Mouse (Mus musculus) bone marrow macrophage, adult 2 months (primary cell): ENCODE measurements around the gene Ctdsp2. TPM values are rescaled to one million over a fixed set of nuclear protein-coding genes. Genes with fewer than 3 reads are reported as not detected.

ENCODE experiments used
- H3K27ac ChIP-seq: 2 replicates; pipeline ENCODE4 v1.5.1; 2012; ENCODE audit warnings: low read depth, low read length; ENCODE audit not compliant: insufficient read depth
- H3K4me1 ChIP-seq: 2 replicates; pipeline ENCODE4 v1.6.1; 2012; ENCODE audit warnings: low read length; ENCODE audit not compliant: control insufficient read depth, insufficient read depth
- H3K4me3 ChIP-seq: 2 replicates; pipeline ENCODE4 v1.5.1; 2012; ENCODE audit warnings: mild to moderate bottlenecking, low read length, moderate library complexity; ENCODE audit not compliant: insufficient read depth
- CTCF ChIP-seq: IDR thresholded peaks from 2 replicates; pipeline ENCODE4 v1.5.1; 2012; ENCODE audit warnings: low read depth, mild to moderate bottlenecking, low read length, moderate library complexity
- POLR2A ChIP-seq: IDR thresholded peaks from 2 replicates; pipeline ENCODE4 v1.6.1; 2012; ENCODE audit warnings: mild to moderate bottlenecking, low read depth, low read length, borderline replicate concordance
- polyA plus RNA-seq: library from polyadenylated mRNA; stranded (reverse); fragments of >200 nt; gene quantifications from 2 replicates; pipeline ENCODE4 v1.2.4, GENCODE M21; 2012; ENCODE audit not compliant: missing spikeins, insufficient read depth, insufficient read length

The Ctdsp2 gene
- polyA plus RNA-seq, 1 experiment = 123 TPM

DNA sequence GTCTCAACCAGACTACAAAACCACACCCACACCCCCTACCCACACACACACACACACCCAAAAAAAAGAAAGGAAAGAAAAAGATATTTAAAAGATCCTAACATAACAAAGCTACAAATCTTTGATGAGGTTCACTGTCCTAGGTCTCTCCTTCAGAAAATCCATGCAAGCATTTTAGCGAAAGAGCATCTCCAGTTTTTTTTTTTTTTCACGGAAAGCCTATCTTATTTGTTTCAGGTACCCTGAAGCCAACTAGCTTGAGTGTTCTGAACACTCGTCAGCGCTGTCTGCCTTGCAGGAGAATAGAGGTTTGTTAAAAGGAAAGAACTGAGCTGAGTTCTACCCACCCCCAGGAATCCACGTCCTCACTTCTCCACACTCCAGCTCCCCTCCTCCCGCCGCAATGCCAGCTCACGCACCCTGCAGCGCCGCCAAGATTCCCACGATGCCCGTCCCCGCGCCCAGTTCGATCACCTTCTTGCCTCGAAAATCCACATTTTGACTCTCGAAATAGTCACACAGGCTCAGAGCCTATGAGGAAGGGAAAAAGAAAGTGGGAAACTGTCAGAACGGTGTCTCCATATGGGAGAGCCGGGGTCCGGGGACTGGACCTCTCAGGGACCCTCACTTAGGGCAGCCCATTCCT, 62.2 kb downstream of the Ctdsp2 start:
- Histone ChIP-seq H3K27ac (no peak overlapping the region), H3K4me1 (peaks cover 9% of the 10 kb centered on the region), H3K4me3 (peak overlapping the region; percentile 99)
- TF ChIP-seq POLR2A = no peak
- no peak for TF ChIP-seq CTCF

DNA sequence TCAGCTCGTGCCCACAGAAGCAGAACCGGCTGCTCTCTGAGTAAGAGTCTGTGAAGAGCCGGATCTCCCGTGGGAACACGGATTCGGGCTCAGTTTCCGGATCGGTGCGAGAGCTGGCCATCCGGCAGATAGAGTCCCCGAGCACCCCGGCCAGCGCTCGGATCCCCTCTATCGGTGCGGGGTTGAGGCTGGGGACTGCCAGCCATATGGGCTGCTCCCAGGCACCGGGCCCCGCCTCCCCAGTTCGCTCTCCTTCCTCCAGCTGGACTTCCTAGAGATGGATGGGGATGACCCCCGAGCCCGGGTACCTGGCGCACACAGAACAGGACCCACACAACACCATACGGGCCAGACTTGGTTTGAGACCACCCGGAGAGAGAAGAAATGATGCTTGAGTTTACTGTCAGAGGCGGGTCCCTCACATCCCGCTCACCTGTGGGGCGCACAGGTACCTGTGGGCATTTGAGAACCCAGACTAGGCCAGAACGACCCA, 62.8 kb downstream of the Ctdsp2 start, which contains the start of the genes Mettl1 and Eef1akmt3:
TSS of gene Mettl1 (plus strand) at position 141 of the 493 bp plus-strand sequence.
TSS of gene Eef1akmt3 (minus strand) at position 240 of the 493 bp plus-strand sequence.
- no peak for TF ChIP-seq CTCF
- no peak for TF ChIP-seq POLR2A
- peak within 1 kb of the TSS; percentile 99 for H3K4me3 ChIP-seq
- H3K27ac ChIP-seq = peak within 1 kb of the TSS; percentile 36; the same call in 1 of the 2 replicates
- H3K4me1 ChIP-seq = peaks cover 9% of the 10 kb centered on the region

DNA sequence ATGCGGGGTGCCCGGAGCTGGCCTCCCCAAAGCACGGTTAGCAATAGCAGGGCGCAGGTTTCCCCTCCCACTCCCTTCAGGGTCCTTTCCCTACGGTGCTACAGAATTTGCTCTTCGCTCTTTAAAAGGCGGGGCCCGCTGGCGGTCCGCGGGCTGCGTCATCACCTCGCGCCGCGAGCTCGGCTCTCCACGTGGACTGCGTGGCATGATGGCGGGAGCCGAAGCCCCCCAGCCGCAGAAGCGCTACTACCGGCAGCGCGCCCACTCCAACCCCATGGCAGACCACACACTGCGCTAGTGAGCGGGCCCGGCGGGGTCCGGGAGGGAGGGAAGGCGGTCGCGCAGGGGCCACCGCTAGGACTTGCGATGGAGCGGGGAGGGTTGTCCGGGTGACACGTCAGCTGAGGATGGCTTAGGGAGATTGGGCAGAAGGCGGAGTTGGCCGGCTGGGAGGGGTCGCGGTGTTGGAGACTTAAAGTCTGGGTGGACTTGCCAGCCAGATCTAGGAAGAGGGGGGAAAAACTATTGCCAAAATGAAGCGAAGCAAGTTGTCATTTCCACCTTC, 63.3 kb downstream of the Ctdsp2 start:
- H3K27ac ChIP-seq = peak overlapping the region; percentile 36; the same call in 1 of the 2 replicates
- TF ChIP-seq POLR2A (no peak), CTCF (no peak)

DNA sequence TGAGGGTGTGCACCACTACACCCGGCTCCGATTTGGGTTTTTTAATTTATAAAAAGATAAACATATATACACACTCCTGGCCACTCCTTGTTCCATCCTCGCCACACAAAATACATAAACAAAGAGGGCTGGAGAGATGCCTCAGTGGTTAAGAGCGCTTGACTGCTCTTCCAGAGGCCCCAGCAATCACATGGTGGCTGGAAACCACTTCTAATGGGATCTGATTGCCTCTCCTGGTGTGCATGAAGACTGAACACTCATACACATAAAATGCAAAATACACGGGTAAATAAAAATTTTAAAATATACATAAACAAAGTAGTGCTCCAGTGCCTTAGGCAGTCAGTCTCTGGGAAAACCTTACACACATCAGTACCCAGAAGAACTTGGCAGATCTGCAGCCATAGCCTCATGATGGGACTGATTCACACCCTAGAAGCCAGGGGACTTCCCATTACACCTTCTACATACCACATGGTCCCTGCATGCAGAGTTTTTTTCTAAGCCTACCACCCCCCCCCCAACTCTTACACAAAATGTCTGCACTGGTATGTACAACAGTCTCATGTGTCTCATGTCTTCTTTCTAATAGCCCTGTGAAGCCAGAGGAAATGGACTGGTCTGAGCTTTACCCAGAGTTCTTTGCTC, 64.1 kb downstream of the Ctdsp2 start:
- no peak for TF ChIP-seq POLR2A
- TF ChIP-seq CTCF = no peak
- Histone ChIP-seq H3K4me1 (peaks cover 9% of the 10 kb centered on the region), H3K27ac (peak overlapping the region; percentile 31; the same call in 1 of the 2 replicates), H3K4me3 (peak overlapping the region; percentile 99)

More for the DNA sequence above, 63.3 kb downstream of the Ctdsp2 start:
- Histone ChIP-seq H3K4me3 (peak overlapping the region; percentile 99), H3K4me1 (peaks cover 9% of the 10 kb centered on the region)

DNA sequence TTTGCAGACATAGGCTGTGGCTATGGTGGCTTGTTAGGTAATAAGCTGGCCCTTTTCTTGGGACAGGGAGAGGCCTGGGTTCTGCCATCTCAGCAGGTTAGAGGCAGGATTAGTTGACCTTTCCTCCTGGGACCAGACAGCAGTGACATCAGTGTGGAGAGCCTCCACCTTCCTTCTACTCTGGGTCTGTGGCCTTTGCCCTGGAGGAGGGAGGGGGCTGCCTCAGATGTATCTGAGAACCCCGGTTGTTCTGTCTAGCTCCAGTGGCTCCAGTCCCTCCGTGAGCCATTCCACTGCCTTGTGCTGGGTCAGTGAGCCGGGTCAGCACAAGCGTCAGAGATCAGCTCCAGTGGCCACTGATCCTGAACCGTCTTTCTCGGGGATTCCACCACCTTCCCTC, 64.7 kb downstream of the Ctdsp2 start:
- no peak overlapping the region for H3K4me3 ChIP-seq
- peaks cover 9% of the 10 kb centered on the region for H3K4me1 ChIP-seq
- no peak overlapping the region for H3K27ac ChIP-seq
- no peak for TF ChIP-seq POLR2A
- TF ChIP-seq CTCF = no peak

DNA sequence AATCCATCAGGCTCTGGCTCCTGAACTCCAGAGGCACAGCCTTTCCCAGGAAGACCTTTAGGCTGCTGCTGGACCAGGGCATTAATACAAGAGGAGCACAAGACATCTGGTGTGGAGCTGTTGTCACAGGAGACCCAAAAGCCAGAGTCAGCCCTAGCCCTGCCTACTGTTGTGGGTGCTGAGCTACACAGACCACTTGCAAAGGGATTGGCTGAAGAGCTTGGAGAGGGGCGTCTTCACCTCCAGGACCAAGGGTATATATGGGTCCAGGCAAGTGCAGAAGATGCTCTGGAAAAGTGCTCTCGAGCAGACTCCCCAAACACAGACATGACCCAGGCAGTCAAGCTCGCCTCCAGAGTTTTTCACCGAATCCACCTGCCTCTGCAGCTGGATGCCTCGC, 69.4 kb downstream of the Ctdsp2 start, which contains the start of gene Cyp27b1:
TSS of gene Cyp27b1 (plus strand) at position 297 of the 400 bp plus-strand sequence.
- TF ChIP-seq POLR2A (no peak), CTCF (no peak)
- no peak within 1 kb of the TSS for H3K27ac ChIP-seq
- H3K4me3 ChIP-seq = peak within 1 kb of the TSS; percentile 23
- peaks cover 10% of the 10 kb centered on the region for H3K4me1 ChIP-seq

DNA sequence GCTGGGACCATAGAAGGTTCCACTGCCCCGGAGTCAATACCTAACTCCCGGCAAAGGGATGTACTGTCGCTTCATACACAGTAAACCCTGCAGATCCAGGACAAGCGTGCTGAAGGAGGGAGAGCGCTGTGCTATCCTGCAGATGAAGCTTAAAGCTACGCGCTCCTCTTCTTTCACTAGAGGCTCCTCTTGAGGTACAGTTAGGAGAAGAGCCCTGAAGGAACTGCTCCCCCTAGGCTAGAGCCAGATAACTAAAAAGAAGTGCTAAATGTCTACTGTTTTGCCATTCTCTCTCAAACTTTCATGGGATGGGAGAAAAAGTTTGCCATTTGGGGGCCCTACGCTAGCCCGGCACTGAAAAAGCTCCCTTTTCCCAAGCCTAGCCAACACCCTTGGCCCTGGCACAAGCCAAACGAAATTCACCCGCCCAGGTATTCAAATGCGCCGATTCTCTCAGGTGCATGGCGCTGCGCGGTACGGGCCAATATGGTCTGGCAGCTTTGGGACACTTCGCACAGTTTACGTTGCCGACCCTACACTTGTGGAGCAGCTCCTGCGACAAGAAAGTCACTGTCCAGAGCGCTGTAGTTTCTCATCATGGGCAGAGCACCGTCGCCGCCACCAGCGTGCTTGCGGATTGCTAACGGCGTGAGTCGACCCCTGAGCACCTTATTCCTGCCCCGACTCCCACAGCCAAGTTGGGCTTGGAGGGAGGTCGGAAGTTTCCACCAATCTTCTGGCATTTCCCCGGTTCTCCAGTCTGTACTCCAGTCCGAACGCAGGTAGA, 70.3 kb downstream of the Ctdsp2 start:
- H3K4me3 ChIP-seq = peak overlapping the region; percentile 23
- H3K4me1 ChIP-seq = peaks cover 7% of the 10 kb centered on the region
- H3K27ac ChIP-seq = no peak overlapping the region
- TF ChIP-seq POLR2A = no peak
- no peak for TF ChIP-seq CTCF

Other genes with a start within 250 kb of the Ctdsp2 start
- gene Atp23, start 77.4 kb upstream of the Ctdsp2 start, polyA plus RNA-seq = 3.7 and 5.0 TPM in 2 replicates
- not detected in 2 replicates for gene Avil, start 22.0 kb downstream of the Ctdsp2 start, polyA plus RNA-seq
- 12.9 and 16.4 TPM in 2 replicates for gene Tsfm, start 52.1 kb downstream of the Ctdsp2 start, polyA plus RNA-seq
- 3.1 and 4.3 TPM in 2 replicates for gene Mettl1, start 62.7 kb downstream of the Ctdsp2 start, polyA plus RNA-seq
- 0.34 TPM in 1 of 2 replicates, not detected in the other for gene Eef1akmt3, start 62.8 kb downstream of the Ctdsp2 start, polyA plus RNA-seq
- not detected in 2 replicates for gene Cyp27b1, start 69.5 kb downstream of the Ctdsp2 start, polyA plus RNA-seq
- gene March9, start 81.5 kb downstream of the Ctdsp2 start, polyA plus RNA-seq = 1.2 and 1.7 TPM in 2 replicates
- 161 and 187 TPM in 2 replicates for gene Cdk4, start 84.8 kb downstream of the Ctdsp2 start, polyA plus RNA-seq
- gene Tspan31, start 91.5 kb downstream of the Ctdsp2 start, polyA plus RNA-seq = 116 and 126 TPM in 2 replicates
- 0.85 and 2.0 TPM in 2 replicates for gene Agap2, start 96.6 kb downstream of the Ctdsp2 start, polyA plus RNA-seq
- 164 and 167 TPM in 2 replicates for gene Os9, start 142.4 kb downstream of the Ctdsp2 start, polyA plus RNA-seq
- 42.2 and 50.6 TPM in 2 replicates for gene B4galnt1, start 186.5 kb downstream of the Ctdsp2 start, polyA plus RNA-seq
- not detected in 2 replicates for gene Slc26a10, start 201.9 kb downstream of the Ctdsp2 start, polyA plus RNA-seq
- 1.3 TPM in 1 of 2 replicates, not detected in the other for gene Arhgef25, start 211.4 kb downstream of the Ctdsp2 start, polyA plus RNA-seq
- gene Dtx3, start 217.0 kb downstream of the Ctdsp2 start, polyA plus RNA-seq = 60.1 and 68.7 TPM in 2 replicates
- gene Pip4k2c, start 232.9 kb downstream of the Ctdsp2 start, polyA plus RNA-seq = 34.5 and 35.0 TPM in 2 replicates